Mouse (Mus musculus): ENCODE measurements at regions not wholly inside any gene's neighbourhood (a gene's known extent, or its start where the extent isn't known, plus 50 kb on each side); places are given as distances from the start of the nearest gene placed in this dataset.
"Not testable (repeated sequence)": the region's sequence is repeated elsewhere in the genome, so short reads cannot be mapped to it uniquely, and the experiment has no call there.

- no peak for DNase-seq (ENCODE audit: low spot score in 2 of 2)
These were observed 1052.2 kb downstream of the Hace1 start for GRCm38 (mm10) chr10:46629876-46630275.

GRCm38 (mm10) chr10:46663041-46663440 is 1085.4 kb downstream of the Hace1 start:
- peak in 1 of 2 experiments; percentile 28 for DNase-seq (ENCODE audit: low spot score in 2 of 2)

- DNase-seq (ENCODE audit: low spot score in 2 of 2) = not testable (repeated sequence)
These were observed 1112.3 kb downstream of the Hace1 start for GRCm38 (mm10) chr10:46689823-46690372.

GRCm38 (mm10) chr10:46692661-46693060 is 1115.0 kb downstream of the Hace1 start:
- DNase-seq (ENCODE audit: low spot score in 2 of 2) = no peak

GRCm38 (mm10) chr10:46697363-46698246 is 1120.0 kb downstream of the Hace1 start:
- DNase-seq (ENCODE audit: low spot score in 2 of 2) = peak; percentile 55 to 71

- DNase-seq (ENCODE audit: low spot score in 2 of 2) = peak in 1 of 2 experiments; percentile 23
These were observed 1123.6 kb downstream of the Hace1 start for GRCm38 (mm10) chr10:46701221-46701620.

- not testable (repeated sequence) for DNase-seq (ENCODE audit: low spot score in 2 of 2)
These were observed 1130.4 kb downstream of the Hace1 start for GRCm38 (mm10) chr10:46708022-46708421.

- no peak for DNase-seq (ENCODE audit: low spot score in 2 of 2)
These were observed 1135.1 kb downstream of the Hace1 start for GRCm38 (mm10) chr10:46712690-46713089.

- DNase-seq (ENCODE audit: low spot score in 2 of 2) = peak; percentile 44 to 50
These were observed 1140.9 kb downstream of the Hace1 start for GRCm38 (mm10) chr10:46718349-46719087.

- DNase-seq (ENCODE audit: low spot score in 2 of 2) = peak in 1 of 2 experiments; percentile 24
These were observed 1141.5 kb downstream of the Hace1 start for GRCm38 (mm10) chr10:46719088-46719469.

- DNase-seq (ENCODE audit: low spot score in 2 of 2) = no peak
These were observed 1146.0 kb downstream of the Hace1 start for GRCm38 (mm10) chr10:46723666-46724065.

- DNase-seq (ENCODE audit: low spot score in 2 of 2) = no peak
These were observed 1153.0 kb downstream of the Hace1 start for GRCm38 (mm10) chr10:46730601-46731000.

GRCm38 (mm10) chr10:46733760-46734265 is 1156.2 kb downstream of the Hace1 start:
- DNase-seq (ENCODE audit: low spot score in 2 of 2) = no peak

GRCm38 (mm10) chr10:46741098-46741497 is 1163.5 kb downstream of the Hace1 start:
- DNase-seq (ENCODE audit: low spot score in 2 of 2) = no peak

- DNase-seq (ENCODE audit: low spot score in 2 of 2) = no peak
These were observed 1164.5 kb downstream of the Hace1 start for GRCm38 (mm10) chr10:46742131-46742530.

- no peak for DNase-seq (ENCODE audit: low spot score in 2 of 2)
These were observed 1183.3 kb downstream of the Hace1 start for GRCm38 (mm10) chr10:46760923-46761322.

GRCm38 (mm10) chr10:46778729-46779128 is 1201.1 kb downstream of the Hace1 start:
- no peak for DNase-seq (ENCODE audit: low spot score in 2 of 2)

- not testable (repeated sequence) for DNase-seq (ENCODE audit: low spot score in 2 of 2)
These were observed 1208.1 kb downstream of the Hace1 start for GRCm38 (mm10) chr10:46785723-46786122.

GRCm38 (mm10) chr10:46814271-46814670 is 1236.6 kb downstream of the Hace1 start:
- DNase-seq (ENCODE audit: low spot score in 2 of 2) = no peak

- no peak for DNase-seq (ENCODE audit: low spot score in 2 of 2)
These were observed 1241.5 kb downstream of the Hace1 start for GRCm38 (mm10) chr10:46819133-46819532.

- no peak for DNase-seq (ENCODE audit: low spot score in 2 of 2)
These were observed 1242.3 kb downstream of the Hace1 start for GRCm38 (mm10) chr10:46819965-46820364.

GRCm38 (mm10) chr10:46823837-46824236 is 1246.2 kb downstream of the Hace1 start:
- DNase-seq (ENCODE audit: low spot score in 2 of 2) = no peak
